Mouse (Mus musculus): ENCODE measurements at regions not wholly inside any gene's neighbourhood (a gene's known extent, or its start where the extent isn't known, plus 50 kb on each side); places are given as distances from the start of the nearest gene placed in this dataset.
A peak's percentile ranks its signal among the peaks of the same experiment; 100 is the strongest.

- H3K4me2 ChIP-seq (ENCODE audit: low read depth) = no peak overlapping the region
- no peak overlapping the region for H3K4me3 ChIP-seq (ENCODE audit: low read depth, low read length)
- ATAC-seq (ENCODE audit: insufficient read depth, low FRiP score, low TSS enrichment) = peak; percentile 39; the same call in 1 of the 2 replicates
- H3K27me3 ChIP-seq (ENCODE audit: control insufficient read depth, insufficient read depth, low read length) = no peaks in the 10 kb centered on the region
- no peak overlapping the region for H3K9ac ChIP-seq (ENCODE audit: low read length)
- no peaks in the 10 kb centered on the region for H3K9me3 ChIP-seq (ENCODE audit: control insufficient read depth, low read length)
- 0 out of 2 replicates have a peak, but pooled peaks cover 5% of the 10 kb centered on the region for H3K4me1 ChIP-seq (ENCODE audit: control insufficient read depth, insufficient read depth, low read length)
- H3K27ac ChIP-seq (ENCODE audit: low read depth, low read length) = no peak overlapping the region
- no peaks in the 10 kb centered on the region for H3K36me3 ChIP-seq (ENCODE audit: control insufficient read depth, insufficient read depth, low read length)
- WGBS = 58% methylated on average over 5 of the region's 5 CpGs
- DNase-seq (ENCODE audit: low spot score) = no peak
Observed at GRCm38 (mm10) chr4:9124109-9124508, 885.3 kb upstream of the Car8 start.

- Histone ChIP-seq H3K4me1 (ENCODE audit: control insufficient read depth, insufficient read depth, low read length) (0 out of 2 replicates have a peak, but pooled peaks cover 5% of the 10 kb centered on the region), H3K36me3 (ENCODE audit: control insufficient read depth, insufficient read depth, low read length) (no peaks in the 10 kb centered on the region), H3K27me3 (ENCODE audit: control insufficient read depth, insufficient read depth, low read length) (no peaks in the 10 kb centered on the region), H3K9ac (ENCODE audit: low read length) (no peak overlapping the region), H3K4me3 (ENCODE audit: low read depth, low read length) (no peak overlapping the region), H3K27ac (ENCODE audit: low read depth, low read length) (no peak overlapping the region), H3K9me3 (ENCODE audit: control insufficient read depth, low read length) (no peaks in the 10 kb centered on the region), H3K4me2 (ENCODE audit: low read depth) (no peak overlapping the region)
- DNase-seq (ENCODE audit: low spot score) (no peak), ATAC-seq (ENCODE audit: insufficient read depth, low FRiP score, low TSS enrichment) (peak; percentile 69)
- WGBS = 25% methylated on average over 9 of the region's 9 CpGs
Observed at GRCm38 (mm10) chr4:9123396-9124031, 884.7 kb upstream of the Car8 start.

- no peak overlapping the region for H3K9ac ChIP-seq (ENCODE audit: low read length)
- H3K27me3 ChIP-seq (ENCODE audit: control insufficient read depth, insufficient read depth, low read length) = no peaks in the 10 kb centered on the region
- ATAC-seq (ENCODE audit: insufficient read depth, low FRiP score, low TSS enrichment) = no peak
- DNase-seq (ENCODE audit: low spot score) = no peak
- H3K36me3 ChIP-seq (ENCODE audit: control insufficient read depth, insufficient read depth, low read length) = no peaks in the 10 kb centered on the region
- no peak overlapping the region for H3K27ac ChIP-seq (ENCODE audit: low read depth, low read length)
- WGBS = 73% methylated on average over 10 of the region's 10 CpGs
- no peak overlapping the region for H3K4me2 ChIP-seq (ENCODE audit: low read depth)
- H3K9me3 ChIP-seq (ENCODE audit: control insufficient read depth, low read length) = no peaks in the 10 kb centered on the region
- H3K4me1 ChIP-seq (ENCODE audit: control insufficient read depth, insufficient read depth, low read length) = peaks cover 9% of the 10 kb centered on the region; the same call in 1 of the 2 replicates
- no peak overlapping the region for H3K4me3 ChIP-seq (ENCODE audit: low read depth, low read length)
Observed at GRCm38 (mm10) chr4:9122639-9123286, 883.9 kb upstream of the Car8 start.

GRCm38 (mm10) chr4:9116955-9117647 lies 878.3 kb upstream of the Car8 start:
- ATAC-seq (ENCODE audit: insufficient read depth, low FRiP score, low TSS enrichment) = no peak
- H3K27ac ChIP-seq (ENCODE audit: low read depth, low read length) = no peak overlapping the region

GRCm38 (mm10) chr4:9115874-9116273 lies 877.0 kb upstream of the Car8 start:
- Histone ChIP-seq H3K4me3 (ENCODE audit: low read depth, low read length) (no peak overlapping the region), H3K36me3 (ENCODE audit: control insufficient read depth, insufficient read depth, low read length) (no peaks in the 10 kb centered on the region), H3K9me3 (ENCODE audit: control insufficient read depth, low read length) (no peaks in the 10 kb centered on the region), H3K27me3 (ENCODE audit: control insufficient read depth, insufficient read depth, low read length) (no peaks in the 10 kb centered on the region), H3K4me1 (ENCODE audit: control insufficient read depth, insufficient read depth, low read length) (peaks cover 5% of the 10 kb centered on the region; the same call in 1 of the 2 replicates), H3K27ac (ENCODE audit: low read depth, low read length) (no peak overlapping the region), H3K9ac (ENCODE audit: low read length) (no peak overlapping the region), H3K4me2 (ENCODE audit: low read depth) (no peak overlapping the region)
- DNase-seq (ENCODE audit: low spot score) (no peak), ATAC-seq (ENCODE audit: insufficient read depth, low FRiP score, low TSS enrichment) (no peak)
- 31% methylated on average over 7 of the region's 7 CpGs for WGBS

More at GRCm38 (mm10) chr4:9116955-9117647, 878.3 kb upstream of the Car8 start:
- 60% methylated on average over 4 of the region's 4 CpGs for WGBS
- Histone ChIP-seq H3K9me3 (ENCODE audit: control insufficient read depth, low read length) (no peaks in the 10 kb centered on the region), H3K4me1 (ENCODE audit: control insufficient read depth, insufficient read depth, low read length) (peaks cover 5% of the 10 kb centered on the region; the same call in 1 of the 2 replicates), H3K4me3 (ENCODE audit: low read depth, low read length) (no peak overlapping the region), H3K27me3 (ENCODE audit: control insufficient read depth, insufficient read depth, low read length) (no peaks in the 10 kb centered on the region), H3K9ac (ENCODE audit: low read length) (no peak overlapping the region), H3K4me2 (ENCODE audit: low read depth) (no peak overlapping the region), H3K36me3 (ENCODE audit: control insufficient read depth, insufficient read depth, low read length) (no peaks in the 10 kb centered on the region)
- DNase-seq (ENCODE audit: low spot score) = no peak

- Histone ChIP-seq H3K9ac (ENCODE audit: low read length) (no peak overlapping the region), H3K27ac (ENCODE audit: low read depth, low read length) (no peak overlapping the region), H3K4me3 (ENCODE audit: low read depth, low read length) (no peak overlapping the region), H3K36me3 (ENCODE audit: control insufficient read depth, insufficient read depth, low read length) (no peaks in the 10 kb centered on the region), H3K27me3 (ENCODE audit: control insufficient read depth, insufficient read depth, low read length) (no peaks in the 10 kb centered on the region), H3K4me1 (ENCODE audit: control insufficient read depth, insufficient read depth, low read length) (peaks cover 5% of the 10 kb centered on the region; the same call in 1 of the 2 replicates), H3K9me3 (ENCODE audit: control insufficient read depth, low read length) (no peaks in the 10 kb centered on the region), H3K4me2 (ENCODE audit: low read depth) (no peak overlapping the region)
- DNase-seq (ENCODE audit: low spot score) = no peak
- ATAC-seq (ENCODE audit: insufficient read depth, low FRiP score, low TSS enrichment) = no peak
- 93% methylated on average over 5 of the region's 5 CpGs for WGBS
Observed at GRCm38 (mm10) chr4:9113982-9114381, 875.1 kb upstream of the Car8 start.

GRCm38 (mm10) chr4:9110355-9110754 lies 871.5 kb upstream of the Car8 start:
- H3K27ac ChIP-seq (ENCODE audit: low read depth, low read length) = no peak overlapping the region
- no peaks in the 10 kb centered on the region for H3K36me3 ChIP-seq (ENCODE audit: control insufficient read depth, insufficient read depth, low read length)
- no peak overlapping the region for H3K4me3 ChIP-seq (ENCODE audit: low read depth, low read length)
- DNase-seq (ENCODE audit: low spot score) (no peak), ATAC-seq (ENCODE audit: insufficient read depth, low FRiP score, low TSS enrichment) (no peak)
- no peak overlapping the region for H3K9ac ChIP-seq (ENCODE audit: low read length)
- no peaks in the 10 kb centered on the region for H3K4me1 ChIP-seq (ENCODE audit: control insufficient read depth, insufficient read depth, low read length)
- H3K9me3 ChIP-seq (ENCODE audit: control insufficient read depth, low read length) = no peaks in the 10 kb centered on the region
- 88% methylated on average over 7 of the region's 7 CpGs for WGBS
- no peak overlapping the region for H3K4me2 ChIP-seq (ENCODE audit: low read depth)
- H3K27me3 ChIP-seq (ENCODE audit: control insufficient read depth, insufficient read depth, low read length) = no peaks in the 10 kb centered on the region

- Histone ChIP-seq H3K9ac (ENCODE audit: low read length) (no peak overlapping the region), H3K4me3 (ENCODE audit: low read depth, low read length) (no peak overlapping the region), H3K4me1 (ENCODE audit: control insufficient read depth, insufficient read depth, low read length) (no peaks in the 10 kb centered on the region), H3K4me2 (ENCODE audit: low read depth) (no peak overlapping the region), H3K36me3 (ENCODE audit: control insufficient read depth, insufficient read depth, low read length) (no peaks in the 10 kb centered on the region), H3K9me3 (ENCODE audit: control insufficient read depth, low read length) (no peaks in the 10 kb centered on the region), H3K27ac (ENCODE audit: low read depth, low read length) (no peak overlapping the region), H3K27me3 (ENCODE audit: control insufficient read depth, insufficient read depth, low read length) (no peaks in the 10 kb centered on the region)
- 84% methylated on average over 14 of the region's 14 CpGs for WGBS
- DNase-seq (ENCODE audit: low spot score) (no peak), ATAC-seq (ENCODE audit: insufficient read depth, low FRiP score, low TSS enrichment) (no peak)
Observed at GRCm38 (mm10) chr4:9107295-9107694, 868.5 kb upstream of the Car8 start.

All from neural tube, embryonic 11.5 days (tissue).